Mouse (Mus musculus): ENCODE data around the gene March4.

Gene March4

DNA sequence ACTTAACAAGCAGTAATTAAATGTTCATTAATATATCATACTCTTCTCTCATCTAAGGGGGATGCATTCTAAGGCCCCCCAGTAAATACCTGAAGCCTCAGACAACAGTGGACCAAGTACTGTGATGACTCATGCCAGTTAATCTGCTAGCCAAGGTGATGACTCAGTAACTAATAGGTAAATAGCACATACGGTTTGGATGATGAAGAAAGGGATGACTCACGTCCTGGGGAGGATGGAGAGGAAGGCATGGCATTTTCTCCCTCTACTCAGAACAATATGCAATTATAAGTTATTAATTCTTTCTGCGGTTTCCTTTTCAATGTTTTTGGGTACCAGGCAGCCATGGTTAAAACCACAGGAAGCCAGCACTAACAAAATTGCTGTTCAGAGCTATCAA, 87.0 kb downstream of the March4 start:
- no peak for DNase-seq (ENCODE audit: low spot score)

DNA sequence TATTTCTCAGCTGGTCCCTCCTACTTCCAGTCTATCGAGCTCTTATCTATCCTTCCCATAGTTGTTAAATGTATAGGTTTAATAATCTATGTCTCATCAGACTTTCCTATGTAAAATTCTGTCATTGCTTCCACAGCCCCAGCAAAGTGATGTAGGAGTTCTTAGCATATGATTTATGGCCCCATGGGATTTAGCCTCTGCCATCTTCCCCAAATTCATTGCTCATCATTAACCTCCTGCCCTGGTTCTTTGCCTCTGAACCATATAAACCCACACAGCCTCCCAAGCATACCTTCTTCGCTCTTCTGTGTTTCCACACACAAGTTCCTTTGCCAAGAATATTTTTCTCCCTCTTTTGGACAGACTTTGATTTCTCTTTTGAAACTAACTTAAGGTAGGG, 94.0 kb downstream of the March4 start:
- DNase-seq (ENCODE audit: low spot score), result no peak

DNA sequence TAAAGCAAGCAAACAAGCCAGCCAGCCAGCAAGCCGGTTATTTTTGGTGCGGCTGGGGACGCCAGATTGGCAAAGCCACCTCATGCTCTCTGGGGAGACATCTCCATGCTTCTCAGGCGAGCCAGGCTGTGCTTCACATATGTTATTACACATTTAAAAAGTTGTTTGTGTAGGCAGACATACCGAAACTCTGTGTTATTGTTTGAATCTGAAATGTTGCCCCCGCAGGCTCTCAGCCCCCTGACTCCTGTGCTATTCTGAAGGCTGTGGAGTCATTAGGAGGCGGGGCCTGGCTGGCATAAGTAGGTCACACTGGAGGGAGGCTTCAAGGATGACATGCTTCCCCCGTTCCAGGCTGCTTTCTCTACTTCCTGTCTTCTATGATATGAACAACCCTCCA, 97.6 kb downstream of the March4 start:
- no peak for DNase-seq (ENCODE audit: low spot score)

DNA sequence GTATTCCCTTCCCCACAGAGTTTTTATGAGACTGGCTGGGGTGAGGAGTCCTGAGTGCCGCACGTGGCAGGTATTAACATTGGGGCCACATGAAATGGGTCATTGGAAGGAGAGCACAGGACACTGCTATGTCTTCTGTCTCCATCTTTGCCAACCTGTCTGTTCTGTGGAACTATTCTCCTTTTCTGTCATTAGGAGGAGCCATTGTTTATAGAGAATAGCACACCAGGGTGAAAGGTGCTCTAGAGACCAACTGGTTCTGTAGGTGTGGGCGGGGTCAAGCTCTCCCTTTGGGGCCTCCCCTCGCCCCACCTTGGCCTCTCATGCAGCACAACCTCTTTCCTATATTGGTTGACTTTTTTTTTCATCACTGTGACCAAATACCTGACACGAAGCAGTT, 99.8 kb downstream of the March4 start:
- no peak for DNase-seq (ENCODE audit: low spot score)

DNA sequence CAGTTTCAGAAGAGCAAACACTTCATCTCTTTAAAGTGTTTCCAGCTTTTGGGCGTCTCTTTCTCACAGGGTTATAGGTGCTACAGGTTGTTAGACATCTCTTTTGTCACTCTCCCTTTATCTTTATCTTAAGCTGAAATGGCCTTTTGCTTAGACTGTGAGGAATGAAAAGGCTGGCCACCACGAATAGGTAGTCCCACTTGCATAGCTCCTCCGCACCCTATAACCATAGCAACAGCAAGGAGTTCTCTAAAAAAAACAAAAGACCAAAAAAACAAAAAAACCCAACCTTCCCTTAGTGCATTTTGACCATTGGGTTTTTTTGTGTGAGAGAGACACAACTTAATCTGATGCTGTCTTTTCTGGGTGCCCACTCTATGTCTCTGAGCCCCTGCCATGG, 102.2 kb downstream of the March4 start:
- no peak for DNase-seq (ENCODE audit: low spot score)

DNA sequence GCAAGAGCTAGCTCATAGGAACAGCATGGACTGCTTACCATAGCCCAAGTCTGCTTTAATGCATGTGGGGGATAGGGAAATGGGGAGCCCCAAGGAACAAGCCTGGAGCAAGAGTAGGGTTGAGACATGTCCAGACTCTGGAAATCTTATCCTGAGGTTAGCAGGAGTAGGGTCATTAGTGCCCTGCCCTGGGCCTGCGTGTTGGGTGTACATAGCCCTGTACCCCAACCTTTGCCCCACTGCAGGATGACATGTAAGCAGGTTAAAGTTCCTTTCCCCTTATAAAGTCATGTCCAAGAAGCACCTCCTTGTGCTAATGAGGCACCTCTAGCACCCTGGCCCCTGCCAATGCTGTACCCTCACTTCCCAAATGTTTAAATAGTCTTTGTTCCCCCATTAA, 104.2 kb downstream of the March4 start:
- DNase-seq (ENCODE audit: low spot score), result no peak

DNA sequence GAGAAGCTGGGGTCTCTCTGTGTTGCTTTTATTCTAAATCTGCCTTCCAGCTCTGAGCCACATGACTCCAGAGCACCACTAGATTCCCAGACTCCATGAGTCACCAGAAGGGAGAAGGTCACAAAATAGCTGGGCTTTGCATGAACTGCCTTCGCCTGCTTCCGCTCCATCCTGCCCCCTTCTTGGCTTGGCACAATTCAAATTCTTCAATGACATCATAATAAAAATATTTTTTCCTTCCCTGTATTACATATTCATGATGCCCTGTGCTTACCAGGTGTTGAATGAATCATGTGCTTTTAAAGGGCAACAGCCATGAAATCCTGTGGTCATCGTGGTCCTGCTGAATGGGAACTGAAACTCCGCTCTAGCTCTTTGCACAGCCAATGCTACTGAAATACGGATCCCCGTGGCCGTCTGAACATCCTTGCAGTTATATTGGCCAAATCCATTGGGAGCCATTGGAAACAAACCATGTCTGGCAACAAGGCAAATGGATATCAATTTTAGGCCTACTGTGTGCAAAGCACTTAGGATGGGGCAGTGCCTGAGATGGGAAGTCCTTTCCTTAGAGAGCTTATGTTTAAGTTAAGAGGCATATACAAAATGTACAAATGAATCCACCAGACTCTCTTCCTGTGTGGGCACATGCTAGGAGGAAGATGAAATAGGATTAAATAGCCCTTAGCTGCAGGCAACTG, 107.5 kb downstream of the March4 start:
- DNase-seq (ENCODE audit: low spot score), result no peak

DNA sequence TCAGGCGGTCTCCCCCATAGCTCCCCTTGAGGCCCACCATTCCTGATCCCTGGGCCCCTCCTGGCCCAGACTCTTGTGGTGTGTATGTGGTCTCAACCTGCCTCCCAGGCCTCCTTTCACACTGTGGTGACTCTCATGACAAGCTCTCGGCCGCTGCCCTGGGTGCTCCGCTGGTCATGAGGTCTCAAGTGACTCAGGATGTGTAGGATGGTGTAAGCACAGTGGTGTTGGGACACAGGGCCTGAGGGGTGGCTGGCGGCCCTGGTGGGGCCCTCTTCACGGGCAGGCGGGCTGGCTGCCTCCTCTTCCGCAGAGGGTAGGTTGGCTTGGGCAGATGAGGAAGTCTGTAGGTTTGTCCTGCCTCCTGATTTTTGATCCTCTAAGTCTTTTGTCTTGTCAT, 108.2 kb downstream of the March4 start:
- no peak for DNase-seq (ENCODE audit: low spot score)

DNA sequence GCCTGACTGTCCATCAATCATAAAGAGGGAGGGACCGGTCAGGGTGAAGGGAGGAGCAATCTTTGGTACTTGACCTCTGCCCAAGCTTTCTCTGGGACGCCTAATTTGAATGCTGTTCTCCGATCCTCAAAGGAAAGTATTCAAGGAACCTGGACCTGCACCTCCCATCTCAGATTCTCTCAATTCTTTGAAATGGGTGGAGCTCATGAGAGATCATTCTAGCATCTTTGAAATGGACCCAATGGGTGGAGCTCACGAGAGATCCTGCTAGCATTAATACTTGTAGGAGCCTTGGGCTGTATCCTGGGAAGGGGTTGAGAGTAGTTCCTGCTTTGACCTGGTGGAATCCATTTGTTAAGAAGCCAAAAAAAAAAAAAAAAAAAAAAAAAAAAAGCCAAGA, 110.3 kb downstream of the March4 start:
- DNase-seq (ENCODE audit: low spot score), result no peak

DNA sequence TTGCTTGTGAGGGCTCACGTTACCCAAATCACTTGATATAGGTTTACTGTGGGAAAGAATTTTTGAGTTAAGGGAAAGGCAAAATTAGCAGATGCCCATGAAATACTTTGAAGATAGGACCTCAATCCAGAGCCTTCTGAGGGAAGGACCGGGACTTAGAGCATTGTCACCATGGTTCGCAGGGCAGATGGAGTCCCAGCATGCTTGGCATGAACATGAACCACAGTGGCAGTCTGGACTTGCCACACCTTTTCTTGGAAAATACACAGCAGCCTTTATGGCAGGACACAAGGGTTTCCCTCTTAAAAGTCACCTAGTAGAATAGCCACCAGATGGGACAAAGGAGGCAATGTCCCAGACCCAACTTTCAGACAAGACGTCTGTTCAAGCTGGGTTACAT, 114.6 kb downstream of the March4 start:
- no peak for DNase-seq (ENCODE audit: low spot score)

DNA sequence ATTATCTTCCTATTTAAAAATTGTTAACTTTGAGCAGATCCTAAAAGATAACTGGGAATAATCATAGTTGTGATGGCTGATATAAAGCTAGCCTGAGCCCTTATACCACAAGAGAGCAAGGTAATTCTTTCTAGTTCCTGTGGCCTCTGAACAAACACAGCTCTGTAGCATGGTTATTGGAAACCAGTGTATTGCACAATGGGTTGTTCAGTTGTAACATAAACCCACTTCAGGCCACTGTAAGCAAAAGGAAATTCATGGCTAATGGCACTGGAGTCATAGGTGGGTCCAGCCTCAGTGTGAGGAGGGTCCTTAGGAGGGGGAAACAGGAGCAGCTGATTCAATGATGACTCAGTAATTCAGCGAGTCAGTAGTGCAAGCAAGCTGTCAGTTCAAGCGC, 116.5 kb downstream of the March4 start:
- no peak for DNase-seq (ENCODE audit: low spot score)

DNA sequence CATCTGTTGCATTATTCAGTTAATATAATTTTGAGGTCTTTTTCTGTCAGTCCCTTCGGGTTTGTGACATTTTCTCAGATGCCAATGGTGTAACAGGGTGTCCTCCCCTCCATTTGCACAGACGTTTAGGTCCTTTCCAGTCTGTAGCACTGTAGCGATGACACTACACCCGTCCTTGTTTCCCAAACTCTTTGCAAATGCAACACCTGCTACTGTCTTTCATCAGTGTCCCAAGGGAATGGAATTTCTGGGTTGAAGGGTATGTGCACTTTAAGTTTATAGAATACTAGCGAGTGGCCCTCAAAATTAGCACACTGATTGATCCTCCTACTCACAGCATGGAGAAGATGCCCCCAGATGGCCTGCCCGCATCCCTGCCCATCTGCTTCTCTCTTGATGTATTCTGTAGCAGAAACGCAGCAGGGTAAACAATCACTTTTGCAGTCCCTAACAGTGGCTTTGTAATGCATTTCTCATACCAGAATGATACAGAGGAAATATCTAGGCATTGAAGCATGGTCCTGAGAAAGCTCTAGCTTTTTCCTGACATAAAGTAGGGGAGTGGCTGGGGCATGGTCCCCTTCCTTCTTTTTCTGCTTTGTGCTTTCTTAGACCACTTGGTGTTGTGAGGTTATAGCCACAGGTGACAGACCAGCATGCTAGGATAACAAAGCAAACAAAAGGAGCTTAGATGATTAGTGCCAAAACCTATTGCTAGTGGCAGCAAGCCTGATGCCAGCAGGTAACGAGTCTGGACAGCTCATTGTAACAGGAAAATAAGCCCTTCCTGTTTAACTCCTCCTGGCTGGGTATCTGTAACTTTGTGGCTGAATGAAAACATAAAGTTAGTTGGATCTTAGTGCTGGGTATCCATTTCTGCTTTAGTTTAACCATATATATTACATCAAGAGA, 117.7 kb downstream of the March4 start:
- DNase-seq (ENCODE audit: low spot score), result no peak

DNA sequence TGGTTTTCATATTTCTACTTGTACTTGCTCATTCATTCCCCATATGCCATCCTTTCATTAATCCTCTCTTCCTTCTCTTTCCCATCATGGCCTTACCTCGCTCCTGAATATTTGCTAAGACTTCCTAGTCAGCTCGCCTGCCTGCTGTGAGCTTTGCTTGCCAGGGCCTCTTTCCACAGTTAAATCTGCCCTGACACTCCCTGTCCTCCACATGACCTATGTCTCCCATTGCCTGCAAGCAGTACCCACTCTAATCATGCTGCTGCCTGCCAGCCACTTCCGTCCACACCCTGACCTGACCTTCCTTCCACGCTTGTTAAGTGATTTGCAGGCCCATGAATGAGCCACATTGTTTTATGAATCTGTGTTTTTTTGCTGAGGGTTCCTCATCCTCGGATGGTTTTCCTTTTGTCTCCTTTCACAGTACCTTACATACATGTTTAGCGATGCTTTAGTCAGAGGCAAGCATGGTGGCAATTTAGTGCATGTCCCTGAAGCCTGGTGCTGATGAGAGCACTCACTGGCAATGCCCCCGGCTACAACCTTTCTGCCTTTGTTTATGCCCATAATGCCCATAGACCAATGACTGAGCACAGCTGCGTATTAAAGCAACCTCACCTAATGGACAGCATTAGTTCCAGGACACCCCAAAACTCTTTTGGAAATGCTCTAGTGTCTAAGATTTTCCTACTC, 122.0 kb downstream of the March4 start:
- DNase-seq (ENCODE audit: low spot score), result no peak

DNA sequence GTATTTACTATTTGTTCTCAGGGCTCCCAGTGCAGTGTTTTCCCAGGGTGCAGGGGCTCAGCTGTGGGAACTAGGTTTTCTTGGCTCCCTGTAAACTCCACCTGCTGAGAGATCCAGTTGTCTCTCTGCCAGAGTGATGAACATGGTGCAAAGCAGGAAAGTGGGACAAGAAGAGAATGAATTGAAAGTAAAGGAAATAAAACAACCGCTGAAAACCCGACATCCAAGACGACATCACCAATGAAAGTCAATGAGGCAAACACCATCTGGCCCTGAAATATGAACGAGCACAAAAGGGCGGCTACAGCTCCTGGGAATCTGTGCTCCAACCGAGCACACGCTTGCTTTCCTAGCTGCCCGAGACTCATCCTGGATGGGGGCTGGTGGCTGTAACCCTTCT, 122.6 kb downstream of the March4 start:
- no peak for DNase-seq (ENCODE audit: low spot score)

DNA sequence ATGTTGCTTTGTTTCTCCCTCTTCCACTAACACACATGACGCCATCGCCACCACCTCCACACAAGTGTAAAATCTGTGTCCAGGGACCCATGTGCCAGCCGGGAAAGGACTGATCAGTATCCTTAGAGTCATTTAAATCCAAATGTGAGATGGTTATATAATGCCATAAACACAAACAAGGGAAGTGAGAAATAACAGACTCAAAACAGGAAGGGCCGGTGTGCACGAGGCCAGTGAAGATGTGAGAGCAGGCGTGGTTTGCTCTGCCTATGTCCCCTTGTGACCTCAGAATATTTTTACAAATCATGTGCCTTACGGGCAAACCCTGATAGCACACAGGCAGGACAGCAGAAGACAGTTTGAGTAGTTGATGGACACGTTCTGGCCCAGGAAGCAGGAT, 123.5 kb downstream of the March4 start:
- DNase-seq (ENCODE audit: low spot score), result no peak

DNA sequence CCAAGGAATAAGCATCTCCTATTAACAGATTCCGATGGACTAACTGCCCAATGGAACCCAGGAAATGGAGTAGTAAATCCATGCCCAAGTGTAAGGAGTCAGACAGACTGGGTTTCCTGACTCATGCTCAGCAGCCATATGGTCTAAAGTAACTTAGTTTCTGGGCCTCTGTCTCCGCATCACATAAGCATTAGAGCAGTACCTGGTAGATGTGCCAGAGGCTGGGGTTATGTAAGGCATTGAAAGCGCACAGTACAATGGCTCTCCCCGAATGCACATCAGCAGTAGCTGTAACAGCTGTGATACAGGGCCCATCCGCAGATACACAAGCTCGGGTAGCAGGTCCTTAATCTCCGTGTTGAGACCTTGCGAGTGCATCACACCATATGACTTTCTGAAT, 125.6 kb downstream of the March4 start:
- DNase-seq (ENCODE audit: low spot score), result no peak

DNA sequence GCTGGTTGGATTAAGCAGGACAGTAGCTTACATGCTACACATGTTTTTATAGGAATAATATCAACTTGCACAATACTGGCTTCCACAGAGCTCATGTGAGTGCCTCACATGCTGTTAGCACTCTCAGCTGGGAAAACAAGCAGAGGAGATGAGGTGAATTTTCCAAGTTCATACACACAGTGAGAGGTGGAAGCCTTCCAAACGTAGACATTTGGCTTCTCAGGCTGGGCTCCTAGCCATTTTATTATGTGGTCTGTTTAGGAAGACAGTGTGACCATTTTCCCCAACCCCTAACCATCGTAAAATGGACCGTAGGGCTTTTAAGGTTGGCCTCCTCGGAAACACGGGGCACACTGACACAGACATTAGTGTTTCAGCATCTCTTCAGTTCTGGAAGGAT, 126.8 kb downstream of the March4 start:
- DNase-seq (ENCODE audit: low spot score), result no peak

DNA sequence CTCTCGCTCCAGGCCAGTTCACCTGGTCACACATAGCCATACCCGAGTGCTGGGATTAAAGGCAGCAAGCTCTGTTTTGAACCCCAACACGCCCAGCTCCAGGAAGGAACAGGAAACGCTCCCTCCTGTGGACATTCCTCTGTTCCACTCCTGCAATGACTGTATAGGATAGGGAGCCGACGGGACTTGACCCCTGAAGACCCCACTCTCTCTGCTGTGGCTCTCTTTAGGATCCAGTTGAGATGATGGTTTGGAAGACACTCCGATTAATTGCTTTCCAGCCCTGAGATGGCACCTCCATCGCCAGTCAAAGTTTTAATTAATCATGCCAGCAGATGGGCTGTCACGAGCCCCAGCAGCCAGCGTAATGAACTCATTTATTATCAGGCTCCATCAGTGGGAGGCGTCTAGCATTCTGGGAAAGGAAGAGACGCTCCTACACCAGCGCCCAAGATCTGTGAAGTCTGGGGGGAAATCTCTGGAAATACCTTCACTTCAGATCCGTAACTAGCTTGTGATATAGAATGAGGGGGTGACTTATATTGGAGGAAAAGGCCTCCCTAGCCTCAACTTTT, 130.1 kb downstream of the March4 start:
- DNase-seq (ENCODE audit: low spot score), result no peak

DNA sequence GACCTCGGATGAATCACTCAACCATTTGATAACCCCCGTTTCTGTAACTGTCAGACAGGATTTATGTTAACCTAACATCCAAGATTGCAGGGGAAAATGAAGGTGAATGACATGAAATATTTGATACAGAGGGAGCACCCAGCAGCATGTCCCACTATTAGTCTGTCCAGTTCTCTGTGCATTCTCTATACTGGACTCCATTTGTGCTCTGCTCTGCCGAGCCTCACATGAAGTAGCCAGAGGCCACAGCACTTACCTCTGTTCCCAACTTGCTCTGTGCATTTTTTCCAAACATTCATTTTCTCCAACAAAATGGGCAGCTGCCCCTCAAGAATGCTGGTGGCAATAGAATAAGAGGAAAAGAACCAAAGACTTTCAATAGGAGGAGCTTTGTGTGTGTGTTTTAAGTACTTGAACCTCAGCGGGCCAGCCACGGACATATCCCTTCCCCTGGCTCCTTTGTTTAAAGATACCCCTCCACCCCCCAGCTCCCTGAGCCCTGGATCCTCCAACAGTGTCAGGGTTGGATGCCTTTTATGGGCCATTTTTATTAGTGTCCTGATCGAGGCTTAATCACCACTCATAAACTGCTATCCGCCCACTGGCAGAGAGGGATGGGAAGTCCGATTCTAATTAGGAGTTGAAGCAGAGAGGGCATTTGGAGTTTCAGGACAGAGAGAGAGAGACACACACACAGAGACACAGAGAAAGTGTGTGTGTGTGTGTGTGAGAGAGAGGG, 135.2 kb downstream of the March4 start:
- no peak for DNase-seq (ENCODE audit: low spot score)

DNA sequence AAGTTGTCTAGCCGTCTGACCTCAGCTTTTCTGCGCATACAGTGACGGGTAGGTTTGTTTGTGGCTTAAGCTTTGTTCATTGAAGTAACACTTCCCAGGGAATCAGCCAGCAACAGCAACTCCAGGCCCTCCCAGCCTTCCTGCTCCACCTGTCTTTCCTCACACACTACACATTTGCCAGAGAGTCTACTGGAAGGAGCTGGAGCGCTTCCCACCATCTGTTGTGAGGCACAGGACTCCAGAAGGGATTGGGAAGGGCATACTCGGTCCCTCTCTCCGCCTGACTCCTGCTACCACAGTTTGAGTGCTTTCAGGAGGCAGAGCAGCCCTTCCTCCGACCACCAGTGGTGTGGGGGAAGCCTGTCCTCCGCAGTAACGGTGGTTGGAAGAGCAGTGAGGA, 136.1 kb downstream of the March4 start:
- no peak for DNase-seq (ENCODE audit: low spot score)

DNA sequence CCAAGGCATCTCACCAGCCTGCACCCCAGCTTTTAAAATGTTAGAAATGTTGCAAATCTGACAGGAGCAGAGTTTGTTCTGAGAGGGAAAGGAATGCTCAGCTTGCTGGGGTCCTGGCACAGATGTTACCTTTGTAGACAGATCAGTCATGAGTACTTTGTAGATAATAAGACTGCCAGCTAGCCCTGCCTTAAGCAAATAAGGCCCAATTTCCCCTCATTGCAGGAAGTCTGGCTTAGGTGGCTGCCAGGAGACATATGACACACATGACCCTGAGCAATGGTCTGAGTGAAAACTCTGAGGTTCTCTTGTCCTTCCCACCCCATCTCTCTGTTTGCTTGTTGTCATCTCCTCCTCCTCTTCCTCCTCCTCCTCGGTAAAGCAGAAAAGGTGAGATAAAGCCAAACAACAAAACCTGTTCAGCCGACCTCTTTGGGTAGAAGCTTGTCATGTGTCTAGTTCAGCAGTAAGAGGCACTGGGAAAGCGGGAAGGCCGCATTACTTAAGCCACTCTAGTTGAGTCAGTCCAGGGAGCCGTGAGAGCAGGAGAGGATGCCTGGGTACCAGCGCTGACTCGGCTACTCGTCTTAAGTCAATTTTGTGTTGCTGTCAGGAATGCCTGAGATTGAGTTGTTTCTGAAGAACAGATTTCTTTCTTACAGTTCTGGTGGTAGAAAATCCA, 136.9 kb downstream of the March4 start:
- no peak for DNase-seq (ENCODE audit: low spot score)

All from yolk sac, embryonic 10.5 days (tissue).